Mouse (Mus musculus): ENCODE results near the gene Prdm2.

The Prdm2 gene

GRCm38 (mm10) chr4:143106566-143106965, 106.2 kb downstream of the Prdm2 start:
- DNase-seq (ENCODE audit: low spot score in 2 of 2), result no peak

GRCm38 (mm10) chr4:143104739-143105138, 108.1 kb downstream of the Prdm2 start:
- DNase-seq (ENCODE audit: low spot score in 2 of 2), result no peak

GRCm38 (mm10) chr4:143103811-143104210, 109.0 kb downstream of the Prdm2 start:
- DNase-seq (ENCODE audit: low spot score in 2 of 2), result no peak

- DNase-seq (ENCODE audit: low spot score in 2 of 2), result no peak
These were observed 112.6 kb downstream of the Prdm2 start for GRCm38 (mm10) chr4:143100157-143100556.

GRCm38 (mm10) chr4:143099288-143100039, 113.3 kb downstream of the Prdm2 start:
- no peak for DNase-seq (ENCODE audit: low spot score in 2 of 2)

- no peak for DNase-seq (ENCODE audit: low spot score in 2 of 2)
These were observed 120.6 kb downstream of the Prdm2 start for GRCm38 (mm10) chr4:143092082-143092701.

GRCm38 (mm10) chr4:143090551-143090950, 122.2 kb downstream of the Prdm2 start:
- DNase-seq (ENCODE audit: low spot score in 2 of 2), result no peak

- peak in 1 of 2 experiments; percentile 12 for DNase-seq (ENCODE audit: low spot score in 2 of 2)
These were observed 138.6 kb downstream of the Prdm2 start for GRCm38 (mm10) chr4:143074071-143074765.

- DNase-seq (ENCODE audit: low spot score in 2 of 2), result no peak
These were observed 141.0 kb downstream of the Prdm2 start for GRCm38 (mm10) chr4:143071791-143072190.

- DNase-seq (ENCODE audit: low spot score in 2 of 2), result no peak
These were observed 145.8 kb downstream of the Prdm2 start for GRCm38 (mm10) chr4:143067006-143067405.

GRCm38 (mm10) chr4:143058765-143059344, 153.9 kb downstream of the Prdm2 start:
- no peak for DNase-seq (ENCODE audit: low spot score in 2 of 2)
